Mouse (Mus musculus) intestine, embryonic 14.5 days (tissue): Measurements from ENCODE around the gene Ctr9. TPM values are rescaled to one million over a fixed set of nuclear protein-coding genes. Genes with fewer than 3 reads are reported as not detected.

Source experiments
- ATAC-seq: fragments of 200-750 bp; cut with Nextera tagmentation; replicated peaks from 2 replicates; pipeline ENCODE4 v1.8.0; 2017; ENCODE audit warnings: low read depth, moderate number of reproducible peaks, moderate TSS enrichment, moderate library complexity; ENCODE audit not compliant: low FRiP score, low TSS enrichment
- DNase-seq: peaks from one replicate; pipeline ENCODE4 v3.0.0-alpha.2; 2018; ENCODE audit warnings: low spot score
- H3K27ac ChIP-seq: fragments of 300-500 bp; sonication (generic); 2 replicates; pipeline ENCODE4 v1.5.1; 2014; ENCODE audit warnings: low read depth, mild to moderate bottlenecking, control low read depth
- H3K27me3 ChIP-seq: fragments of 300-500 bp; sonication (generic); replicated peaks from 2 replicates; pipeline ENCODE4 v1.6.1; 2014; ENCODE audit warnings: low read length, control low read depth; ENCODE audit not compliant: control insufficient read depth, insufficient read depth
- H3K36me3 ChIP-seq: fragments of 300-500 bp; sonication (generic); 2 replicates; pipeline ENCODE4 v1.6.1; 2014; ENCODE audit warnings: low read length, control low read depth; ENCODE audit not compliant: control insufficient read depth, insufficient read depth
- H3K4me1 ChIP-seq: fragments of 300-500 bp; sonication (generic); replicated peaks from 2 replicates; pipeline ENCODE4 v1.6.1; 2014; ENCODE audit warnings: low read length, control low read depth, mixed read lengths; ENCODE audit not compliant: control insufficient read depth, insufficient read depth
- H3K4me2 ChIP-seq: fragments of 300-500 bp; sonication (generic); 2 replicates; pipeline ENCODE4 v1.6.1; 2014; ENCODE audit warnings: low read length
- H3K4me3 ChIP-seq: fragments of 300-500 bp; sonication (generic); 2 replicates; pipeline ENCODE4 v1.5.1; 2014; ENCODE audit warnings: low read depth, low read length, control low read depth, mixed read lengths
- H3K9ac ChIP-seq: fragments of 300-500 bp; sonication (generic); 2 replicates; pipeline ENCODE4 v1.6.1; 2014; ENCODE audit warnings: mild to moderate bottlenecking, low read length
- H3K9me3 ChIP-seq: fragments of 300-500 bp; sonication (generic); 2 replicates; pipeline ENCODE4 v1.6.1; 2016; ENCODE audit warnings: low read length, control low read depth; ENCODE audit not compliant: control insufficient read depth
- WGBS: fragments of 180-500 bp; shearing (Covaris S2); extraction: QIAGEN DNeasy Blood & Tissue Kit; methylation state at CpG from one replicate; pipeline ENCODE4 v1.1.7; 2014; 5-methylcytosine and 5-hydroxymethylcytosine counted together
- polyA plus RNA-seq: library from polyadenylated mRNA; unstranded; fragments of >200 nt; fragmentation: Nextera tagmentation; extraction: Ambion mirVana; gene quantifications from 2 replicates; pipeline ENCODE4 v1.2.1, GENCODE M21; 2014

Gene Ctr9
- polyA plus RNA-seq, 1 experiment from 2014 or later: 54.0 TPM

DNA sequence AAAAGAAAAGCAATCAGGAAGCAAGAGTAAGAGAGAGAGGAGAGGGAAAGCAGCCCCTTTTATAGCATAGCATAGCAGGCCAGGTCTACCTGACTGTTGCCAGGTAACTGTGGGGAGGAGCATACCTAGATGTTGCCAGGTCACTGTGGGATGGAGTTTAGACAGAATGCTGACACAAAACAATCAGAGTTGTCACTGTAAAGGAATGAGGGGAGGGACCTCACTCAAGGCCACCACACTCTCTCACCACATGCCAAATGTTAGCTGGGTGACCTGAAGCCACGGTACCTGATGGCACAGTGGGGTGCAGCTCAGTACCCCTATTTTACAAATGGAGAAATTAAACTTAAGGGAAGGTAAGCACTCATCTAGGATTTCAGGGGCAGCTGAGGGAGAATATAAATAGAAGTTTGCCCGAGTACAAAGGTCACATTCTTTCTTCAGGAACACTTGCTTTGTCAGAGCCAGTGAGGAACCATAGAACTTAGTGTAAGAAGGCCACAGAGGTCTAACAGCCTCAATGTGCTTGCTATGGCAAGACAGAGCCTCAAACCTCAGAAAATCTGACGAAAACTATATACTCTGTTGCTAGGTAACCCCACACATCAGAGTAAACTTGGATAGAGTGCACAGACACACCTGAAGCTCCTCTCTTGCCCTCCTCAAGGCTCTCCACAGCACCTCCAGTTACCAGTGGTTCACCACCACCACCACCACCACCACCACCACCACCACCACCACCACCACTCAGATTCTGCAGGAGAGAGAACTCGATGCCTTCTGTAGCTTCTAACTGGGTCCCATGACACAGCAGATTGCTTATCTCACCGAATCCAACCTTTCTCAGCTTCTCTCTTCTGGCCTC lies 38.2 kb upstream of the Ctr9 start:
- H3K4me2 ChIP-seq: no peak overlapping the region
- no peak for DNase-seq
- no peaks in the 10 kb centered on the region for H3K36me3 ChIP-seq
- H3K4me3 ChIP-seq: no peak overlapping the region
- H3K9me3 ChIP-seq: no peaks in the 10 kb centered on the region
- peaks cover 22% of the 10 kb centered on the region for H3K4me1 ChIP-seq
- 0 out of 2 replicates have a peak, but pooled peaks have one; percentile 53 for ATAC-seq
- no peak overlapping the region for H3K27ac ChIP-seq
- WGBS: 47% methylated on average over 5 of the region's 5 CpGs
- no peaks in the 10 kb centered on the region for H3K27me3 ChIP-seq
- no peak overlapping the region for H3K9ac ChIP-seq

DNA sequence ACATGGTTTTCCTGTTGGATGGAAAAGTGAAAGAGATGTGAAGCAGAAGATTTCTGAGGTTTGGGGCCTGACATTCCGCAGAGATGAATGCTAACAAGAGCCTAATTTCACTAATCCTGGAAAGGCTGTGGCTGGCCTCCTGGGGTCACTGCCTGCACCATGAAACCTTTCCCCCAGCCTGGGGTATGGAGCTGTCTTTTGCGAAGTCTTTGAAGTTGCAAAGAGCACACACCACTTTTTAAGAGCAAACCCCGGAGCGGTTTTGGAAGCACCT lies 37.6 kb upstream of the Ctr9 start:
- Histone ChIP-seq H3K27ac (no peak overlapping the region), H3K4me2 (no peak overlapping the region), H3K36me3 (no peaks in the 10 kb centered on the region), H3K9me3 (no peaks in the 10 kb centered on the region), H3K4me1 (peaks cover 17% of the 10 kb centered on the region), H3K9ac (no peak overlapping the region), H3K27me3 (no peaks in the 10 kb centered on the region), H3K4me3 (no peak overlapping the region)
- ATAC-seq (no peak), DNase-seq (no peak)
- 49% methylated on average over 4 of the region's 4 CpGs for WGBS

DNA sequence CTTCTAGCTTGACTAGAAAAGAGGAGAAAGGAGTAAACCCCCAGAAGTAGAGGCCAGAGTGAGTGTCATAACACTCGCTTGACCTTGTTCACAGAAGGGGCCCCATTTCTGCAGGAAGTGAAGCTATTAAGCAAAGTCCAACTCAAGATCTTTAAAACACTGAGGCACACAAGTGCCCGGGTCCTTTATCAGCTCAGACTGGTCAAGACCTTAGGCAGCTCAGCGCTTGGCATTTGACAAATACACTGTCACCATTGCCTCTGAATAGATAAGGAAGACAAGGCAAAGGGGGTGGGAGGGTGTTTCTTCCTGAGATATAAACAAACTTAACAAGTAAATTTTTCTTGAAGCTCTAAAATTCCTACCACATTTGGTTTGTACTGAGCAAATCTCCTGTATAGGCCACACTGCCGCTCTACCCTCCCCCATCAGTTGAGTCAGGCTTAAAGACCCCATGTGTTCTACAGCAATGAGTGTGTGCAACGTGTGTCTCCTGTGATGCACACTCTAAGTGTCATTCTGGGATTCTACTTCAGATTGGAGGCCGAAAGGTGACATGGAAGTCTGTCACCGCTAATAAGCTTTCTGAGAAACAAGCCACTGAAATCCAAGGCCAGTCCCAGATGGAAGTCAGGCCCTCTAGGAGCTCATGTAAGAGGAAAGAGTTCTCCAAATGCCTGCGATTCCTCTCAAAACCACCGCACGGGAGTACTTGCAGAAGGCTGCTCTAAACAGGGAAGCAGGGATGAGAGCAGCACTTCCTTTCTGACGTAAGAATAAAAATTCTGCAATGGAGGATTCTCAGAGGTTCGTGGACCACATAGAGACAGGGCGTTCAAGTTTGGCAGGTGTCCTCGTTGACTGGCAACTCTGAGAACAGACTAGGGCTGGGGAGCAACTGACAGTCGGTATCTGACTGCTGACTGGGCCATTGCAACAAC lies 29.6 kb upstream of the Ctr9 start:
- DNase-seq (no peak), ATAC-seq (no peak)
- Histone ChIP-seq H3K27me3 (no peaks in the 10 kb centered on the region), H3K9me3 (no peaks in the 10 kb centered on the region), H3K27ac (no peak overlapping the region), H3K4me3 (no peak overlapping the region), H3K9ac (no peak overlapping the region), H3K4me1 (peaks cover 6% of the 10 kb centered on the region; the same call in 1 of the 2 replicates), H3K4me2 (no peak overlapping the region), H3K36me3 (no peaks in the 10 kb centered on the region)
- WGBS: 65% methylated on average over 15 of the region's 15 CpGs

- H3K4me3 ChIP-seq: no peak overlapping the region
- peaks cover under 1% of the 10 kb centered on the region; the same call in 1 of the 2 replicates for H3K4me1 ChIP-seq
- no peak overlapping the region for H3K4me2 ChIP-seq
- H3K9ac ChIP-seq: no peak overlapping the region
- WGBS: 86% methylated on average over 3 of the region's 3 CpGs
- no peak for DNase-seq
- no peaks in the 10 kb centered on the region for H3K27me3 ChIP-seq
- ATAC-seq: no peak
- no peaks in the 10 kb centered on the region for H3K36me3 ChIP-seq
- H3K9me3 ChIP-seq: no peaks in the 10 kb centered on the region
- H3K27ac ChIP-seq: no peak overlapping the region
These were observed 24.5 kb upstream of the Ctr9 start for GRCm38 (mm10) chr7:111004136-111004840.

- H3K9ac ChIP-seq: no peak overlapping the region
- no peaks in the 10 kb centered on the region for H3K9me3 ChIP-seq
- H3K27me3 ChIP-seq: no peaks in the 10 kb centered on the region
- H3K4me3 ChIP-seq: no peak overlapping the region
- ATAC-seq: no peak
- DNase-seq: no peak
- H3K27ac ChIP-seq: no peak overlapping the region
- H3K4me1 ChIP-seq: no peaks in the 10 kb centered on the region
- no peak overlapping the region for H3K4me2 ChIP-seq
- H3K36me3 ChIP-seq: no peaks in the 10 kb centered on the region
- WGBS: 77% methylated on average over 7 of the region's 7 CpGs
These were observed 14.6 kb upstream of the Ctr9 start for GRCm38 (mm10) chr7:111014039-111014605.

DNA sequence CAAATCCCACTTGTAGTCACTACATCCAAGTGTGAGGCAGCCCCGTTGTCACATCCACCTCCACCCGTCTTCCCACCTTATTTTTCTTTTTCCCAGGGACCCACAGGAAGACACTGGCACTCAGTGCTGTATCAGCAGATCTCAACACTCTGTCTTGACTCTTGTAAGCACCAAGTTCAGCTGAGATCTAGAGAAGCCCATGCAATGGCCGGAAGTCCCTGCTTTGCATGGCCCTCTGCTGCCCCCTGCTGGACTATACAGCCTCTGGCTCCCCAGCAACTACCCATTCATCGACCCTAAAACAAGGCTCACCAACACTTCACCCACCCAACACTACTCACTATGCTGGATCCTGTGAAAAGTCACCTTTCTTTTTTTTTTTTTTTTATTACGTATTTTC lies 13.9 kb upstream of the Ctr9 start:
- H3K27me3 ChIP-seq: no peaks in the 10 kb centered on the region
- peak; percentile 95 for DNase-seq
- no peak overlapping the region for H3K9ac ChIP-seq
- peak; percentile 81 for ATAC-seq
- H3K36me3 ChIP-seq: no peaks in the 10 kb centered on the region
- WGBS: 23% methylated on average over 5 of the region's 5 CpGs
- no peaks in the 10 kb centered on the region for H3K4me1 ChIP-seq
- H3K9me3 ChIP-seq: no peaks in the 10 kb centered on the region
- H3K4me2 ChIP-seq: no peak overlapping the region
- H3K4me3 ChIP-seq: no peak overlapping the region
- no peak overlapping the region for H3K27ac ChIP-seq

DNA sequence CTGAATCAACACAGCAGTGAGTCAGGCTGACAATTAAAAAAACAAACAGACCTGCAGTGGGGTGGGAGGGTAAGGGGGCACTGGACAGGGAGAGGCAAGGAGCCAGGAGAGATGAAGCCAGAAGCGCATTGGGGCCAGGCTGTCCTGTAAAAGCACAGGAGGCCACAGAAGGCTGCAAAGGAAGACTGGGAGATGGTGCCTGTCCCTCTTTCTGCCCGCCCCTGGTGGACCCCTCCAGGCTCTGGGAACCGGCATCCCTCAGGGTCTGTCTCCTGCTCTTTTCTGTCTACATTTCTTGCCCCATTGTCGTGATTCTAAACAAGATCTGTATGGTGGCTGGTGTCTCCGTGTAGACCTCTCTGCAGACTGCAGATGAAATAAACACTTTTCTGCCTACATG lies 13.0 kb upstream of the Ctr9 start:
- no peaks in the 10 kb centered on the region for H3K4me1 ChIP-seq
- ATAC-seq (no peak), DNase-seq (no peak)
- H3K4me2 ChIP-seq: no peak overlapping the region
- H3K27ac ChIP-seq: no peak overlapping the region
- H3K4me3 ChIP-seq: no peak overlapping the region
- no peak overlapping the region for H3K9ac ChIP-seq
- no peaks in the 10 kb centered on the region for H3K9me3 ChIP-seq
- H3K27me3 ChIP-seq: no peaks in the 10 kb centered on the region
- 56% methylated on average over 5 of the region's 5 CpGs for WGBS
- H3K36me3 ChIP-seq: no peaks in the 10 kb centered on the region

GRCm38 (mm10) chr7:111016921-111017320 lies 11.8 kb upstream of the Ctr9 start:
- DNase-seq: no peak
- Histone ChIP-seq H3K4me2 (no peak overlapping the region), H3K4me3 (no peak overlapping the region), H3K27ac (no peak overlapping the region), H3K9ac (no peak overlapping the region), H3K9me3 (no peaks in the 10 kb centered on the region), H3K36me3 (no peaks in the 10 kb centered on the region), H3K4me1 (no peaks in the 10 kb centered on the region), H3K27me3 (no peaks in the 10 kb centered on the region)
- 80% methylated on average over 3 of the region's 3 CpGs for WGBS
- no peak for ATAC-seq
